In genomic region chr13:116308933-116309583, GRCm38 (mm10) we compare ENCODE assay signal across 8 mouse cellular contexts. TPM values are rescaled to one million over a fixed set of nuclear protein-coding genes. Genes with fewer than 3 reads are reported as not detected.
DNase-seq lines count a peak whose midpoint lies in the region; ATAC-seq and TF ChIP-seq lines count a peak whose summit lies in the region.

No protein-coding gene starts in this region.

- no peak for TF ChIP-seq CTCF in heart, adult 2 months (IDR thresholded peaks at IDR 0.05)

- 2% methylated on average over 17 of the region's 18 CpGs for WGBS in heart, adult 2 months
- WGBS in hindbrain, embryonic 13.5 days: under 1% methylated on average over 18 of the region's 18 CpGs
- WGBS in midbrain, embryonic 13.5 days: 0% methylated on average over 16 of the region's 18 CpGs

- intact Hi-C loops in heart, adult 2 months (cut with DNase I): no loop called here
- intact Hi-C loops in left cerebral cortex, postnatal 36 days (cut with DNase I): loop anchor here (5.0 kb wide), 1 partner anchor 398 kb away; no protein-coding TSS in a partner anchor

- H3K4me3 ChIP-seq in heart, adult 2 months: peak overlapping the region; percentile 41
- H3K4me3 ChIP-seq in ES-E14 (ENCODE audit: insufficient read depth in 1 of 2, low read depth in 1 of 2, low read length in 2 of 2, poor library complexity in 1 of 2, severe bottlenecking in 1 of 2): peak overlapping the region; percentile 70 to 71
- peak overlapping the region; percentile 49 for H3K4me3 ChIP-seq in hindbrain, embryonic 13.5 days
- peak overlapping the region; percentile 54 for H3K4me3 ChIP-seq in midbrain, embryonic 13.5 days (replicated peaks)

- no peaks in the 10 kb centered on the region for H3K79me2 ChIP-seq in heart, adult 2 months (replicated peaks; ENCODE audit: control insufficient read depth, insufficient read depth, low read length)

- no peaks in the 10 kb centered on the region for H3K4me1 ChIP-seq in heart, adult 2 months (ENCODE audit: control insufficient read depth, insufficient read depth, low read length)
- H3K4me1 ChIP-seq in ES-E14 (ENCODE audit: control insufficient read depth in 2 of 2, insufficient read depth in 2 of 2, low read length in 2 of 2, poor library complexity in 1 of 2): peaks cover 0 to 3% of the 10 kb centered on the region in 2 experiments; a peak in 1 of 4 replicates
- peaks cover 10% of the 10 kb centered on the region for H3K4me1 ChIP-seq in hindbrain, embryonic 13.5 days (replicated peaks)
- H3K4me1 ChIP-seq in midbrain, embryonic 13.5 days (replicated peaks): peaks cover 13% of the 10 kb centered on the region

- H3K27me3 ChIP-seq in heart, adult 2 months (ENCODE audit: control insufficient read depth, insufficient read depth, low read length): peaks cover 22% of the 10 kb centered on the region
- peaks cover 93% of the 10 kb centered on the region for H3K27me3 ChIP-seq in hindbrain, embryonic 13.5 days
- peaks cover 85% of the 10 kb centered on the region for H3K27me3 ChIP-seq in midbrain, embryonic 13.5 days

- no peak overlapping the region for H3K27ac ChIP-seq in heart, adult 2 months
- H3K27ac ChIP-seq in ES-E14 (ENCODE audit: insufficient read depth, low read depth, low read length, poor library complexity, severe bottlenecking): no peak overlapping the region
- H3K27ac ChIP-seq in hindbrain, embryonic 13.5 days: no peak overlapping the region
- peak overlapping the region; percentile 45; the same call in 1 of the 2 replicates for H3K27ac ChIP-seq in midbrain, embryonic 13.5 days

- peak; percentile 41; the same call in 1 of the 2 replicates for ATAC-seq in hindbrain, embryonic 13.5 days (ENCODE audit: low FRiP score)
- peak; percentile 59 for ATAC-seq in midbrain, embryonic 13.5 days

- no peaks in the 10 kb centered on the region for H3K36me3 ChIP-seq in heart, adult 2 months (ENCODE audit: control insufficient read depth, insufficient read depth, low read length)
- no peaks in the 10 kb centered on the region for H3K36me3 ChIP-seq in ES-E14 (ENCODE audit: control insufficient read depth, insufficient read depth, low read length, poor library complexity, severe bottlenecking)
- H3K36me3 ChIP-seq in hindbrain, embryonic 13.5 days: no peaks in the 10 kb centered on the region
- no peaks in the 10 kb centered on the region for H3K36me3 ChIP-seq in midbrain, embryonic 13.5 days

- no peak for TF ChIP-seq EP300 in heart, adult 2 months (IDR thresholded peaks at IDR 0.05; ENCODE audit: insufficient read depth, low read depth, low read length)

- no peak overlapping the region for H3K9ac ChIP-seq in heart, adult 2 months (ENCODE audit: low read depth, low read length)
- H3K9ac ChIP-seq in ES-E14 (ENCODE audit: insufficient read depth, low read depth, low read length, poor library complexity, severe bottlenecking): no peak overlapping the region
- H3K9ac ChIP-seq in hindbrain, embryonic 13.5 days: no peak overlapping the region; the same call in 1 of the 2 replicates
- peak overlapping the region; percentile 36; the same call in 1 of the 2 replicates for H3K9ac ChIP-seq in midbrain, embryonic 13.5 days (replicated peaks)

- no peak for TF ChIP-seq POLR2A in heart, adult 2 months (IDR thresholded peaks at IDR 0.05; ENCODE audit: insufficient read depth, low read depth, low read length)

- no peaks in the 10 kb centered on the region for H3K9me3 ChIP-seq in ES-E14 (ENCODE audit: control insufficient read depth, insufficient read depth, low read depth, low read length)
- H3K9me3 ChIP-seq in hindbrain, embryonic 13.5 days: no peaks in the 10 kb centered on the region
- H3K9me3 ChIP-seq in midbrain, embryonic 13.5 days: no peaks in the 10 kb centered on the region

- peak overlapping the region; percentile 84 for H3K4me2 ChIP-seq in hindbrain, embryonic 13.5 days
- peak overlapping the region; percentile 87 for H3K4me2 ChIP-seq in midbrain, embryonic 13.5 days (replicated peaks)

- no peak for DNase-seq in heart, adult 2 months
- DNase-seq in heart, adult 11 months: no peak
- DNase-seq in ES-E14 (ENCODE audit: low read depth, low spot score): no peak
- DNase-seq in layer of hippocampus, adult 18-20 months (ENCODE audit: low spot score in 2 of 2): no peak
- no peak for DNase-seq in left cerebral cortex, postnatal 36 days (ENCODE audit: low spot score in 2 of 2)
- no peak for DNase-seq in layer of hippocampus, adult 8-10 months (ENCODE audit: low spot score in 2 of 2)

- in situ Hi-C loops in ES-E14 (cut with MboI; ENCODE audit: low sequenced_read_pairs in 2 of 2, unreplicated experiment in 2 of 2): loop anchor here (5.0 to 25.0 kb wide), 2 partner anchors 398 to 403 kb away; no protein-coding TSS in a partner anchor

TF ChIP-seq in ES-E14, 5 proteins besides CTCF, POLR2A, EP300 and RAD21:
- TF ChIP-seq HCFC1 (IDR thresholded peaks at IDR 0.05; ENCODE audit: borderline replicate concordance, insufficient read depth, low read length) (no peak), ZNF384 (IDR thresholded peaks at IDR 0.05; ENCODE audit: low read depth, low read length) (no peak)

RNA-seq across cellular contexts. Expression of gene Isl1, which starts 0.4 kb away (rescaled TPM):
- not detected for total RNA-seq in heart, adult 2 months (2021)
- 0.20 and 0.32 TPM in 2 replicates for polyA plus RNA-seq in heart, adult 2 months (2012; rRNA removed)
- 1.2 and 1.5 TPM in 2 replicates for total RNA-seq in ES-E14 (2012; rRNA removed)
- 43.3 and 51.8 TPM in 2 replicates for polyA plus RNA-seq in hindbrain, embryonic 13.5 days (2015; fragmentation: Nextera tagmentation; extraction: Ambion mirVana)
- 52.9 and 54.3 TPM in 2 replicates for polyA plus RNA-seq in midbrain, embryonic 13.5 days (2015; fragmentation: Nextera tagmentation; extraction: Ambion mirVana)
- not detected for total RNA-seq in layer of hippocampus, adult 18-20 months (2021)
- total RNA-seq in left cerebral cortex, postnatal 36 days (2021): 1 to 10 TPM in 1 of 2 experiments, under 1 TPM in 1; 0.81 to 2.7 TPM
- total RNA-seq in layer of hippocampus, adult 8-10 months (2022): not detected
